Mouse (Mus musculus) left cerebral cortex, adult 18-20 months (tissue): Measurements from ENCODE around the gene Zfp266. TPM values are rescaled to one million over a fixed set of nuclear protein-coding genes. Genes with fewer than 3 reads are reported as not detected.

Experiments used
- DNase-seq, 2 experiments: peaks; one replicate each; pipeline ENCODE4 v3.0.0; 2021 to 2022; ENCODE audit warnings: low spot score in 2 of 2, mixed read lengths in 1 of 2
- total RNA-seq, 2 experiments: library from RNA; stranded (reverse); gene quantifications; 2 replicates each; pipeline ENCODE4 v1.2.3; 2021

The Zfp266 gene
- total RNA-seq, 2 experiments from 2014 or later, result 41.4 to 42.2 TPM

GRCm38 (mm10) chr9:20493281-20493680 lies 27.9 kb downstream of the Zfp266 start:
- DNase-seq, result peak in 1 of 2 experiments; percentile 17

DNA sequence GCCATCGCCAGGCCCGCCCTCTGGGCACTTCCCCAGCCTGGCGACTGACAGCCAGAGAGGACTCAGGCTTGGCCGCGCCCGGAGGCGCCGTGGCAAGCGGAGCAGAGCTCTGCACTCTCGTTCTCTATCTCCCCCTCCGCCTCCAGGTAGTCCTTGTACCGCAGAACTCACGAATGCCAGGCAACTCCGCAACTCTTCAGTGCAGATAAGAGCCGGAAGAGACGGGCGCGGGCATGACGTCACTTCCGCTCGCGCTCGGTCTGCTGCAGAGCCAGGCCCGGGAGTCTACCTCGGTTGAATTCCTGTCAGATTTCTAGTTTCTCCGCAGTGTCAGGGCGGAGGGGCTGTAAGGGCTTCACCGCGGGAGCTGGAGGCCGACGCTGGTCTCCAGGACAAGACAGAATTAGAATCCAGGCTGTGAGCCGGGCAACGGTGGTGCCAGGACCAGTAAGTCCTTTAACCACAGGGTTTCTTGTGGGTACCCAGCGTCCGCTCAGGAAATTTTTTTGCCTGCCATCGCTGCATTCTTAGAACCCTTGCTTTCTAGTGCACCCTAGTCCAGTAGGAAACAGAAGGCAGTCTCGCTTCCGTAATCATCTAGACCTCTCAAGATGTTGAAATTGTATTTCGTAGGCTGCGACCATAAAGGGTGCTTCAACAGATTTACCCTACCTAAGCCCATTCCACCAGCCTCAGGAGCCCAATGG lies 28.5 kb downstream of the Zfp266 start, which contains the start of gene Zfp426:
Gene Zfp426, minus strand, starts transcription at position 220 of the 707 bp plus-strand sequence.
- DNase-seq, result peak; percentile 81 to 90

DNA sequence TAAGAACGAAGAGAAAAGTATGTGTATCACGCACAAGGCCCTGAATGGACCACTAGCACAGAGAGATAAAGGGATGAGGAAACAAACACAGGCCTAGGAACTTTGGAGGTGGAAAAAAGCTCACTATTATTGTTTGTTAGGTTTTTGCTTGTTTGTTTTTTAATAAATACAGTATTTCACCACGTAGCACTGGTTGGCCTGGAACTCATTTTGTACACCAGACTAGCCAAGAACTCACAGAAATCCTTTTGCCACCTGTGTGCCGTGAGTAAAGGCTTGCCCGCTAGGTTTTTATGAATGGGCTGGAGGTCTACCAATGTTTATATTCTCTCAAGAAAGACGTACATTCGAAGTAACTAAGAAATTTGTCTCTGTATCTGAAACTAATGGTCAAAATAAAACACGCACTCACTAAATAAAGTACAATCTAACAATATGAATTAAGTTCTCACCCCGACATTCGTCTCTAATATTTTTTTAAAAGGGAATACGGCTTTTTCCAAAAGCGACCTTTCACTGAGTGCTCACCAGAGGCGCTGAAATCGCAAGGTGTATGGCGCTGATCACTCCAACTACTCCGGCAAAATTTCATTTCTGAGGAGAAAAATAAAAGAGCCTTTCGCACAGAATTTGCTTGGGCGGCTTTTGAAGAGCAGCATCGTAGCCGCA lies 29.2 kb downstream of the Zfp266 start:
- no peak for DNase-seq

DNA sequence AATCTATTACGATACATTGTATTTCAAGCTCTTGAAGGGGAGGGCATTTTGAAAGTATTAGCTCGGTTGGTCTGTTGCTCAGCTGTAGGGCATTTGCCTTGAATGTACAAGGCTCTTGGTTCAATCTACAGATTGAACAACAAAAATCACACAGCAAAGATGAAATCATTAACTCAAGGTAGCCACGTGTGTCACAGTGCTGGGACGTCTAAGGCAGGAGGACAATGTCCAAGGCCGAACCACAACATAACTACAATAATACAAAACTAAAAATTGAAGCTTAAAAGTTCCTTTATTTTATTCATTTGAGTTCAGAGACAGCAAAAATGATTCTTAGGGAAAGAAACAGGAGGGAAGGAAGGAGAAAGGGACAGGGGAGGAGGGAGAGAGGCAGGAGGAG lies 31.7 kb downstream of the Zfp266 start:
- no peak for DNase-seq

DNA sequence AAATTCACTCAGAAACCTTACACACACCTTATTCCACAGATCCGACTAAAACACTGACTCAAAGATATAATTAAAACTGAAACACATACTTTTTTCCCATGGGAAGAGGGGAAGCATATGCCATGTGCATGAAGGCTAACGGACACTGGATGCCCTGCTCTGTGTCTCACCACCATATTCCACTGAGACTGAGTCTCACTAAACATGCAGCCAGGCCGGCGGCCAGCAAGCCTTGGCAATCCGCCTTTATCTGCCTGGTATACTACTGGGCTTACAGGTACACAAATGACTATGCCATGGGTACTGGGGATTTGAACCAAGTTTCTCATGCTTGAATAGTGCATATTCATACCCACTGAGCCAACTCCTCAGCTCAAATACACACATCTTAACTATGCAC lies 41.8 kb downstream of the Zfp266 start:
- DNase-seq, result no peak

- DNase-seq, result no peak
Measured at GRCm38 (mm10) chr9:20476632-20477031, 44.6 kb downstream of the Zfp266 start.

- peak; percentile 34 to 66 for DNase-seq
Measured at GRCm38 (mm10) chr9:20466761-20467442, 54.3 kb downstream of the Zfp266 start.

- peak; percentile 73 to 81 for DNase-seq
Measured at GRCm38 (mm10) chr9:20459377-20460317, 61.6 kb downstream of the Zfp266 start, which contains the start of gene Zfp26. Gene Zfp26, minus strand, starts transcription at chr9:20460162.

DNA sequence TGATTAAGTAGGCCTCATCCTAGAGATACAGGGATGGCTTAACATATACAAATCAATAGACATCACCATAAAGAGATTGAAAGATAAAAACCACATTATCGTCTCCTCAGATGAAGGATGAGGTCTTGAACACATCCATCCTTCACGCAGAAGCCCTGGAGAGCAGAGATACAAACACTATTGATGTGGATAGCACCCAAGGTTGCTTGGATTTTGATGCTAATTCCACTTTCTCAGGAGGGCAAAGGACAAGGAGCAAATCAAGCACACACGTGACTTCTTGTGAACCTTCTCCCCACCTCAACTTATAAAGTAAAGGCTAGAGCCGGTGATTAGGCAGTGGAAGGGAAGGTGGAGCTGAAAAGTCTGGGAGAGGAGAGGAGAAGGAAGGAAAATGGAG lies 67.6 kb downstream of the Zfp266 start:
- no peak for DNase-seq

- DNase-seq, result no peak
Measured at GRCm38 (mm10) chr9:20451493-20451892, 69.7 kb downstream of the Zfp266 start.

Other genes with a start within 250 kb of the Zfp266 start
- not detected for gene Olfr39, start 239.1 kb downstream of the Zfp266 start, total RNA-seq
- gene Olfr873, start 222.9 kb downstream of the Zfp266 start, total RNA-seq, result not detected
- gene Olfr18, start 185.3 kb downstream of the Zfp266 start, total RNA-seq, result not detected
- 1 to 10 TPM; 8.8 to 9.9 TPM for gene Zfp560, start 136.2 kb downstream of the Zfp266 start, total RNA-seq
- gene Zfp26, start 61.3 kb downstream of the Zfp266 start, total RNA-seq, result 10 to 100 TPM; 25.3 to 26.2 TPM
- 10 to 100 TPM; 30.6 to 30.8 TPM for gene Zfp426, start 28.7 kb downstream of the Zfp266 start, total RNA-seq
- 10 to 100 TPM; 14.9 to 17.6 TPM for gene Zfp846, start 59.9 kb upstream of the Zfp266 start, total RNA-seq
- 100 to 1,000 TPM; 310 to 319 TPM for gene Ubl5, start 121.5 kb upstream of the Zfp266 start, total RNA-seq
- 10 to 100 TPM; 21.9 to 22.6 TPM for gene Fbxl12, start 123.3 kb upstream of the Zfp266 start, total RNA-seq
- 10 to 100 TPM; 40.4 to 42.3 TPM for gene Pin1, start 130.7 kb upstream of the Zfp266 start, total RNA-seq
- 100 to 1,000 TPM; 127 to 142 TPM for gene Olfm2, start 224.9 kb upstream of the Zfp266 start, total RNA-seq